Mouse (Mus musculus) brain, embryonic 18.5 days (tissue): Measurements from ENCODE around the gene Nsg2.
"Not testable (repeated sequence)": the region's sequence is repeated elsewhere in the genome, so short reads cannot be mapped to it uniquely, and the experiment has no call there.

Experiments used
- DNase-seq: peaks from one replicate; pipeline ENCODE4 v3.0.0-alpha.2; 2012; ENCODE audit warnings: low read depth, low spot score

Nsg2 gene

GRCm38 (mm10) chr11:32000281-32000680 is at the start of gene Nsg2:
Gene Nsg2 (plus strand): TSS chr11:32000463.
- peak; percentile 82 for DNase-seq

- no peak for DNase-seq
Measured at GRCm38 (mm10) chr11:31960071-31960470, 40.2 kb upstream of the Nsg2 start.

- no peak for DNase-seq
Measured at GRCm38 (mm10) chr11:31963993-31964392, 36.3 kb upstream of the Nsg2 start.

- DNase-seq, result no peak
Measured at GRCm38 (mm10) chr11:31965256-31966134, 34.8 kb upstream of the Nsg2 start, which contains the start of gene 4930524B15Rik. Gene 4930524B15Rik (plus strand): TSS chr11:31965592.

GRCm38 (mm10) chr11:31974132-31974531 is 26.1 kb upstream of the Nsg2 start:
- no peak for DNase-seq

GRCm38 (mm10) chr11:31974826-31975225 is 25.4 kb upstream of the Nsg2 start:
- DNase-seq, result no peak

- no peak for DNase-seq
Measured at GRCm38 (mm10) chr11:31975678-31976077, 24.6 kb upstream of the Nsg2 start.

- DNase-seq, result no peak
Measured at GRCm38 (mm10) chr11:31976137-31976536, 24.1 kb upstream of the Nsg2 start.

GRCm38 (mm10) chr11:31980089-31980488 is 20.2 kb upstream of the Nsg2 start:
- DNase-seq, result not testable (repeated sequence)

- no peak for DNase-seq
Measured at GRCm38 (mm10) chr11:31981830-31982229, 18.4 kb upstream of the Nsg2 start.

GRCm38 (mm10) chr11:31982247-31982943 is 17.9 kb upstream of the Nsg2 start:
- not testable (repeated sequence) for DNase-seq

- no peak for DNase-seq
Measured at GRCm38 (mm10) chr11:31983249-31983648, 17.0 kb upstream of the Nsg2 start.

GRCm38 (mm10) chr11:31984786-31985185 is 15.5 kb upstream of the Nsg2 start:
- no peak for DNase-seq

GRCm38 (mm10) chr11:31992535-31992934 is 7.7 kb upstream of the Nsg2 start:
- no peak for DNase-seq

- DNase-seq, result no peak
Measured at GRCm38 (mm10) chr11:31999716-32000115, 547 bp upstream of the Nsg2 start.

GRCm38 (mm10) chr11:32001181-32001910 is 1.1 kb downstream of the Nsg2 start:
- DNase-seq, result no peak

- DNase-seq, result peak; percentile 67
Measured at GRCm38 (mm10) chr11:32002670-32003072, 2.4 kb downstream of the Nsg2 start.

- DNase-seq, result not testable (repeated sequence)
Measured at GRCm38 (mm10) chr11:32008049-32008448, 7.8 kb downstream of the Nsg2 start.

GRCm38 (mm10) chr11:32008852-32009251 is 8.6 kb downstream of the Nsg2 start:
- no peak for DNase-seq

GRCm38 (mm10) chr11:32009961-32010662 is 9.8 kb downstream of the Nsg2 start:
- no peak for DNase-seq

- DNase-seq, result no peak
Measured at GRCm38 (mm10) chr11:32010663-32010970, 10.4 kb downstream of the Nsg2 start.
